Mouse (Mus musculus): ENCODE data around the gene Hsp90b1.

DNA sequence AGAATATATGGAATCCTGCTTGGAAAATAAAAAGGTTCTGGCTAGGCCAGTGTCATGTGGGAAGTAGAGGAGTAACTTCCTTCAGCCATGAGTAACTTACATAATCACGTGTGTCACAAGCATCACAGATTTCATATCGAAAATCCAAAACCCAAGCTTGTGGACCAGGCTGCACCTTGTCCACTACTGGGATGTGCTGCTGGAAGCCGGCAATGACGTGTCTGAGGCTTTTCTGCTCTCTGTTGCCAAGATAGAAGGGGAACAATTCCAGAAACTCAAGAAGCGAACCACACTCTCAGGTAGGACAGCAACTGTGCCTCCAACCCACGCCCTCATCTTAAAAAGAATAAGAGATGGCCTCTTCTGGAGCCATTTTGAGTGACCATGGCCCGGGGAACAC is 39.0 kb upstream of the Hsp90b1 start:
- no peak for TF ChIP-seq CTCF (IDR thresholded peaks at IDR 0.05; ENCODE audit: borderline replicate concordance, extremely low read depth, insufficient read depth, insufficient read length)
- TF ChIP-seq POLR2A (IDR thresholded peaks at IDR 0.05; ENCODE audit: borderline replicate concordance, extremely low read depth, insufficient read depth, insufficient read length, poor library complexity, severe bottlenecking) = no peak
